Mouse (Mus musculus) erythroblast, embryonic 14.5 days (primary cell): ENCODE data around the gene Macrod2.

Experiments used
- GATA1 ChIP-seq: IDR thresholded peaks from 2 replicates; pipeline ENCODE4 v1.6.1; 2012; ENCODE audit warnings: low read length, inconsistent platforms, mixed read lengths
- TAL1 ChIP-seq: IDR thresholded peaks from 3 replicates; pipeline ENCODE4 v1.6.1; 2012; ENCODE audit warnings: low read length, inconsistent platforms, mixed read lengths

- TF ChIP-seq TAL1 = no peak
- TF ChIP-seq GATA1 = no peak
Observed at GRCm38 (mm10) chr2:140926922-140927321, 531.8 kb downstream of the Macrod2 start.
